Mouse (Mus musculus) intestine, embryonic 16.5 days (tissue): ENCODE measurements around the gene Btbd6. TPM values are rescaled to one million over a fixed set of nuclear protein-coding genes. Genes with fewer than 3 reads are reported as not detected.

Source experiments
- ATAC-seq: fragments of 200-750 bp; cut with Nextera tagmentation; 2 replicates; pipeline ENCODE4 v1.8.0; 2017; ENCODE audit warnings: moderate TSS enrichment, moderate library complexity
- H3K27ac ChIP-seq: fragments of 300-500 bp; sonication (generic); 2 replicates; pipeline ENCODE4 v1.5.1; 2014; ENCODE audit warnings: mild to moderate bottlenecking, low read length
- H3K27me3 ChIP-seq: fragments of 300-500 bp; sonication (generic); replicated peaks from 2 replicates; pipeline ENCODE4 v1.6.1; 2014; ENCODE audit warnings: low read length, control low read depth, mixed read lengths; ENCODE audit not compliant: control insufficient read depth, insufficient read depth
- H3K36me3 ChIP-seq: fragments of 300-500 bp; sonication (generic); 2 replicates; pipeline ENCODE4 v1.6.1; 2014; ENCODE audit warnings: low read length, control low read depth; ENCODE audit not compliant: control insufficient read depth, insufficient read depth
- H3K4me1 ChIP-seq: fragments of 300-500 bp; sonication (generic); 2 replicates; pipeline ENCODE4 v1.6.1; 2014; ENCODE audit warnings: low read length, control low read depth, mixed read lengths; ENCODE audit not compliant: control insufficient read depth, insufficient read depth
- H3K4me2 ChIP-seq: fragments of 300-500 bp; sonication (generic); 2 replicates; pipeline ENCODE4 v1.6.1; 2014; ENCODE audit warnings: low read depth, low read length, control low read depth
- H3K4me3 ChIP-seq: fragments of 300-500 bp; sonication (generic); 2 replicates; pipeline ENCODE4 v1.5.1; 2014; ENCODE audit warnings: mild to moderate bottlenecking, low read length
- H3K9ac ChIP-seq: fragments of 300-500 bp; sonication (generic); 2 replicates; pipeline ENCODE4 v1.6.1; 2014; ENCODE audit warnings: low read depth, low read length
- H3K9me3 ChIP-seq: fragments of 300-500 bp; sonication (generic); 2 replicates; pipeline ENCODE4 v1.6.1; 2016; ENCODE audit warnings: low read length, control low read depth; ENCODE audit not compliant: control insufficient read depth
- WGBS: fragments of 180-500 bp; shearing (Covaris S2); extraction: QIAGEN DNeasy Blood & Tissue Kit; methylation state at CpG from one replicate; pipeline ENCODE4 v1.1.7; 2014; 5-methylcytosine and 5-hydroxymethylcytosine counted together
- polyA plus RNA-seq: library from polyadenylated mRNA; unstranded; fragments of >200 nt; fragmentation: Nextera tagmentation; extraction: Ambion mirVana; gene quantifications from 2 replicates; pipeline ENCODE4 v1.2.1, GENCODE M21; 2015

The Btbd6 gene
- polyA plus RNA-seq, 1 experiment from 2014 or later, result 20.2 TPM

DNA sequence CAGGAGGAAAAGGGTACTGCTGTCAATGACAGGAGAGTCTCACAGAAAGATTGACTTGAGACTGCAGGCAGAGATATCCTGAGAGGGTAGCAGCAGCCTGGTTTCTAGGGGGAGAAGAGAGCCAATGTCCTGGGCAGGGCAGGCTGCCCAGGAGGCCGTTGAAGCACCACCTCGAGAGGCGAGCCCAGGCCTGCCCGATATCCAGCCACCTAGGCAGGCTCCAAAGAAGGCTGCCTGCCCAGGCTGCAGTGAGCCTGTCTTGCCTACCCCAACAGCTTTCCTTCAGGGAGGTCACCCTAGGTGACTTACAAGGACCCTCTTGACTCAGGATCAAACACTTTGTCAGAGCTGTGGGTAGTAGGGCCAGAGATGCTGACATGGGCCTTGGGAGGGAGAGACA lies 36.0 kb upstream of the Btbd6 start:
- Histone ChIP-seq H3K4me3 (no peak overlapping the region), H3K9me3 (no peaks in the 10 kb centered on the region), H3K9ac (no peak overlapping the region), H3K36me3 (no peaks in the 10 kb centered on the region), H3K27ac (no peak overlapping the region), H3K4me2 (no peak overlapping the region), H3K27me3 (no peaks in the 10 kb centered on the region), H3K4me1 (peaks cover 24% of the 10 kb centered on the region)
- 87% methylated on average over 4 of the region's 4 CpGs for WGBS
- no peak for ATAC-seq

DNA sequence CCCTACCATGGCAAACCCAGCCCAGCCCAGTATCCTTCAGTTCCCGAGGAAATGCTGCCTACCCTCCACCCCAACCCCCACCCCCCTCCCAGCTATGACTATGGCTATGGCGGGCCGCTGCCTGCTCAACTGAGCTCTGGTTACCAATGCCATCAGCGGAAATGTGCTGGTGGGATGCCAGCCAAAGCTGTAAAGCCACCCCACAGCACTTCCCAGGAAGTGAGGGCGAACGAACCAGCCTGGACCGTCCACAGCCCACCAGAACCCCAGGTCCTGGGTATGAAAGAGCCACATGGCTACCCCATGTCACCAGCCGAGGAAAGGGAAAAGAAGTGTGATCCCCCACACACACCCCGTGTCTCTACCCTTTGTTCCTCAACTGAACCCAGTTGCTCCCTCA lies 35.6 kb upstream of the Btbd6 start:
- Histone ChIP-seq H3K27me3 (no peaks in the 10 kb centered on the region), H3K4me1 (peaks cover 24% of the 10 kb centered on the region), H3K36me3 (no peaks in the 10 kb centered on the region), H3K4me2 (peak overlapping the region; percentile 81; the same call in 1 of the 2 replicates), H3K4me3 (no peak overlapping the region), H3K9me3 (no peaks in the 10 kb centered on the region), H3K9ac (0 out of 2 replicates have a peak overlapping the region, but pooled peaks have one; percentile 84), H3K27ac (no peak overlapping the region)
- 79% methylated on average over 9 of the region's 9 CpGs for WGBS
- no peak for ATAC-seq

DNA sequence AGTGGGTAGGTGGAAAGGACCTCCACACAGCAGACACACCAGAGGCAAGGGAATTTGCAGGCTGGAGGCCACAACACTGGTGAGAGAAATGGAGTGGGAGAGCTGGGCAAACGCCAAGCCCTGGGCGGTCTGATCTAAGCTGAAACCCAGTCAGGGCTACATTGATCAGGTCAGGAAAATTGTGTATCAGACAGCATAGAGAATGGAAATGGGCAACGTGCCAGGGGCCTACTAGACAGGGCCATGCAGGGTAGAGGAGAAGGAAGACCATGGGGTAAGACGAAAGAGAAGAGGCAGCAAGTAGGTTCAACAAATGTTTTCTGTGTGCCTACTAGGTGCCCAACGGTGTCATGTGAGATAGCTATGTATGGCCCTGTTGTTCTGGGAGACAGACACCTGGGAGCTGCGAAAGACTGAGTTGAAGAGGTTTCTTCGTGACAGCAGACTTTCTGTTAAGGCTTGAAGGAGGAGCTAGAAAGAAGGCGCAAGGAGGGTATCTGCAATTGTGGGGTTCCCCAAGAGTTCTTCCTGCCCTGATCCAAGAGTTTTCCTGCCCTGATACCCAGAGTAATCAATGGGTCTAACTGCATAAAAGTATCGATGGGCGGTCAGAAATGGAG lies 35.0 kb upstream of the Btbd6 start:
- Histone ChIP-seq H3K27me3 (no peaks in the 10 kb centered on the region), H3K9ac (peak overlapping the region; percentile 84), H3K36me3 (no peaks in the 10 kb centered on the region), H3K4me2 (peak overlapping the region; percentile 81), H3K4me3 (peak overlapping the region; percentile 75), H3K4me1 (peaks cover 24% of the 10 kb centered on the region), H3K27ac (peak overlapping the region; percentile 81), H3K9me3 (no peaks in the 10 kb centered on the region)
- peak; percentile 16 for ATAC-seq
- WGBS, result 35% methylated on average over 10 of the region's 10 CpGs

DNA sequence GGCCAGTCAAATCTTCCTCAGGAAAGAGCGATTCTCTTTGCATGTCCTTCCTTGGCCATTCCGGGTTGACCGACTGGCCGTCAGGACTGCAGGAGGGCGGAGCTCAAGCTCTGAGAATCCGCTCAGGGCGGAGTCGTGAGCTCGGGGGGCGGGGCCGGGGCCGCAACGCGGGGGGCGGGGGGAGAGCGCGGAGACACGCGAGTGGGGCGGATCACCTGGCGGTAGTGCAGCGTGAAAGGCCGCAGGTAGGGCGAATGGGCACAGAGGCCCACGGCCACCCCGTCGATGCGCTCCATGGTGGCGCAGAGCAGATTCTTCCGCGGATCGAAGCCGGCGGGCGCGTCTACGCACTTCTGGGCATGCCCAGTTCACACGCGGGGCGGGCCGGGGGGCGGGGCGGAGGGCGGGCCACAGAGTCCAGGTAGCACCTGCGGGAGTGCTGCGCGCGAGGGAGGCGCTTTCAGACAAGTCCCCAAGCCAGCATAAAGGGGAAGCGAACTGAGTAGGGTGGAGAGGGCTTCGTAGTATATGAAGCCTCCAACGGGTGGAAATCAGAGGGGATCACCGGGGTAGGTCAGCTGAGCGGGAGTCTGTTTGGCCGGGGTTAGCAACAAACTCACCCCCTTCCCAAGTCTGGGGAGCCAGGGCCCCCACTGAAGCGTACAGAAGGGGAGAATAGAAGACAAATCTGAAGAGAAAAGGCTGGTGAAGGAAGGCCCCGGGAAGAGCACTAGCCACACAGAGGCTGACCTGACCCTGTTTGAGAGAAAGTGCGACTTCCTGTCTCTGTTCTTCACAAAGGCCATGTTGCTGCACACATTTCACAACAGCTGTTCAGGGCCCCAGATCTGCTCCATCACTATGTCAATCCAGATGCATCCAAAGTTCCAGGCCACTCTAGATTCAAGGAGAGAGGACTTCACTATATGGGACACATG lies 34.2 kb upstream of the Btbd6 start, which contains the start of gene Nudt14:
Gene Nudt14 (minus strand): TSS at position 349 of the 938 bp plus-strand sequence.
- no peaks in the 10 kb centered on the region for H3K36me3 ChIP-seq
- peak within 1 kb of the TSS; percentile 75 for H3K4me3 ChIP-seq
- H3K27me3 ChIP-seq, result no peaks in the 10 kb centered on the region
- H3K9ac ChIP-seq, result peak within 1 kb of the TSS; percentile 84
- peaks cover 24% of the 10 kb centered on the region for H3K4me1 ChIP-seq
- peak; percentile 92 for ATAC-seq
- peak within 1 kb of the TSS; percentile 81 for H3K4me2 ChIP-seq
- no peaks in the 10 kb centered on the region for H3K9me3 ChIP-seq
- WGBS, result 2% methylated on average over 57 of the region's 58 CpGs
- H3K27ac ChIP-seq, result peak within 1 kb of the TSS; percentile 81

DNA sequence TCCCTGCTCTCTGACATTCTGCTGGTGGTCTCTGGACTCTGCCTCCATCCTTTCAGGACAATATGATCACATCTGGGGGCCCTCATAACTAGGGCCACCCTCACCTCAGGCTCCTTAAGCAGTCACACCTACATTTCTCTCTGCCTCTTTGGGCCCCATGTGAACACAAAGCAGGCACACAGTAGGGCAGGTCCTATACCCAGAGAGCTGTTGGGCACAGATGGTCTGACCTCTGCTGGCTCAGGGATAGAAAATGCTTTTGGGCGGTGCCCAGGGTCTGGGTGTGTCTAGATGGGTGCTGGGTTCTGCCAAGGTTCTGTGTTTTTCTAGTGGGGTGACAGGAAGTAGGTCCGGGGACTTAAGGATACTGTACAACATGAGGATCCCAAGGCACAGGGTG lies 32.6 kb upstream of the Btbd6 start:
- H3K27ac ChIP-seq, result no peak overlapping the region
- no peaks in the 10 kb centered on the region for H3K36me3 ChIP-seq
- ATAC-seq, result no peak
- no peak overlapping the region for H3K9ac ChIP-seq
- H3K4me1 ChIP-seq, result peaks cover 18% of the 10 kb centered on the region
- H3K4me3 ChIP-seq, result no peak overlapping the region
- H3K9me3 ChIP-seq, result no peaks in the 10 kb centered on the region
- no peaks in the 10 kb centered on the region for H3K27me3 ChIP-seq
- WGBS, result 80% methylated on average over 2 of the region's 2 CpGs
- H3K4me2 ChIP-seq, result no peak overlapping the region

DNA sequence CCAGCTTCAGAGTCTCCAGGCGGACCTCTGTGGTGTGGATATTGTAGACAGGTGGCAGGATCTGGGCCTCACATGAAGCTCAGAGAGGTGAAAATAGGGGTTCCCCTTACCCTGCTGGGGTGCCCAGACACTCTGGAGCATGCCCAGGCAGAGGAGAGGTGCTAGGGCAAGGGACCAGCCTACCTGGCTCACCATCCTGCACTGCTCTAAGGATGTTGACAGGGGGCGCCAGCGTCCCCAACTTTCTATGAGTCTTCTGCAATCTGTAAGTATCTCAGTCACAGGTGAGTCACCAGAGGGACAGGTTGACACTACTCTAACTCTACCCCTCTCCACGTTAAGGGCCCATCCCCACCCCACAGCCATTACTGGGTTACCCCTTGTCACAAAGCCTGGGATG lies 29.0 kb upstream of the Btbd6 start:
- ATAC-seq, result no peak

DNA sequence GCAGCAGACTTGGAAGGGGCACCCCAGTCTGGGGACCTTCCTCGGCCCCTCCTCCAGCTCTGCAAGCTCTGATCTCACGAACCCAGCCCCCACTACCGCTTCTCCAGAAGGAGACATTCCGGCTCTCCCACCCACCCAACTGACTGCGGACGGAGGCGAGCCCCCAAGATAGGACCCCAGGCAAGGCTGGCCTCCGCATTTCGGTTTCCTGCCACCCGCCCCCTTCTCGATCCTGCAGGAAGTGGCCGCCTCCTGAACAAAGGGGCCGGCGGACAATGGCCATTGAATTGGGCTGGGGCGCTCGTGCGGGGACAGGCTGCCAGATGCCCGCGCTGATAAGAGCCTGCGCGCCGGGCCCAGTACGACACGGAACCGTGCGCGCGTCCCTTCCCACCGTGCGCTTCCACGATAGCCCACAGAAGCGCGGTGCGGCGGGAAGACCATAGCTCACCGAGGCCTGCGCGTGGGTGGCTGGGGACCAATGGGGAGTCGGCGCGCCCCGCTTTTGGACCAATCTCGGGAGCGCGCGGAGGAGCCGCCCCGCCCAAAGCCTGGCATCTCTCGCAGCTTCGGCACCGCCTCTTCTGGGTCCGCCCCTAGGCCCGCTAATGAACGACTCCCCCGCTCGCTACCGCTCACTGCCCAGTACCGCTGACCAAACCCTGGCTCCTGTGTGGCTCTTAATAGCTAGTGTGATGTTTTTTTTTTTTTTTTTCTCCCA lies 26.1 kb upstream of the Btbd6 start:
- WGBS, result under 1% methylated on average over 56 of the region's 58 CpGs
- Histone ChIP-seq H3K9me3 (no peaks in the 10 kb centered on the region), H3K4me2 (peak overlapping the region; percentile 94), H3K27me3 (no peaks in the 10 kb centered on the region), H3K27ac (peak overlapping the region; percentile 58), H3K9ac (peak overlapping the region; percentile 74), H3K4me3 (peak overlapping the region; percentile 64), H3K4me1 (peaks cover 20% of the 10 kb centered on the region), H3K36me3 (no peaks in the 10 kb centered on the region)
- ATAC-seq, result peak; percentile 75

More for the DNA sequence above, 29.0 kb upstream of the Btbd6 start:
- Histone ChIP-seq H3K27ac (0 out of 2 replicates have a peak overlapping the region, but pooled peaks have one; percentile 33), H3K27me3 (no peaks in the 10 kb centered on the region), H3K4me3 (no peak overlapping the region), H3K9ac (no peak overlapping the region), H3K4me2 (no peak overlapping the region), H3K9me3 (no peaks in the 10 kb centered on the region), H3K36me3 (no peaks in the 10 kb centered on the region), H3K4me1 (peaks cover 11% of the 10 kb centered on the region)
- 28% methylated on average over 4 of the region's 4 CpGs for WGBS

DNA sequence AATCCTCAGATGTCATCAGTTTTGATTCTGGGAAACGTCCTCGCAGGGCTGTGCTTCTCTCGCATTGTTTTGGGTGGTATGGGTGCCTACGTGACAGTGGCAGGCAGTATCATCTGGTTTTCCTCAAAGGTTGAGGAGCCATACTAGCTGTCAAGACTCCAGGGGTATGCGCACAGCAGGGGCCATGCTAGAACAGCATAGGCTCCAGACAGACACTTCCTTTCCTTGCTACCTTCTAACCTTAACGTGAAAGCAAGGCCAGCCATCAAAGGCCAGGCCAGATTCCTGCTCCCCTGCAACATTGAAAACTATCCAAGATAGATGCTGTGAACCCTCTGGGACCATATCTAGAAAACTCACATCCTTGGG lies 25.5 kb upstream of the Btbd6 start:
- Histone ChIP-seq H3K36me3 (no peaks in the 10 kb centered on the region), H3K27me3 (no peaks in the 10 kb centered on the region), H3K9me3 (no peaks in the 10 kb centered on the region), H3K27ac (peak overlapping the region; percentile 50), H3K4me2 (peak overlapping the region; percentile 94), H3K4me3 (peak overlapping the region; percentile 64), H3K9ac (peak overlapping the region; percentile 74), H3K4me1 (peaks cover 20% of the 10 kb centered on the region)
- 0 out of 2 replicates have a peak, but pooled peaks have one; percentile 5 for ATAC-seq
- 4% methylated on average over 6 of the region's 6 CpGs for WGBS
